Mouse (Mus musculus) forebrain, postnatal 0 days (tissue): Measurements from ENCODE around the gene Fam227a. TPM values are rescaled to one million over a fixed set of nuclear protein-coding genes. Genes with fewer than 3 reads are reported as not detected.

Source experiments
- ATAC-seq: fragments of 200-750 bp; cut with Nextera tagmentation; 2 replicates; pipeline ENCODE4 v1.8.0; 2017; ENCODE audit warnings: mild to moderate bottlenecking, moderate library complexity
- DNase-seq: peaks from one replicate; pipeline ENCODE4 v3.0.0-alpha.2; 2015
- H3K27ac ChIP-seq: fragments of 300-500 bp; sonication (generic); 2 replicates; pipeline ENCODE4 v1.5.1; 2014; ENCODE audit warnings: low read depth, mild to moderate bottlenecking, antibody characterized with exemption, low read length, moderate library complexity, mixed read lengths
- H3K27me3 ChIP-seq: fragments of 300-500 bp; sonication (generic); 2 replicates; pipeline ENCODE4 v1.6.1; 2014; ENCODE audit warnings: mild to moderate bottlenecking, low read length, mixed read lengths; ENCODE audit not compliant: insufficient read depth
- H3K36me3 ChIP-seq: fragments of 300-500 bp; sonication (generic); 2 replicates; pipeline ENCODE4 v1.6.1; 2014; ENCODE audit warnings: mild to moderate bottlenecking, moderate library complexity; ENCODE audit not compliant: insufficient read depth
- H3K4me1 ChIP-seq: fragments of 300-500 bp; sonication (generic); 2 replicates; pipeline ENCODE4 v1.6.1; 2014; ENCODE audit warnings: antibody characterized with exemption; ENCODE audit not compliant: insufficient read depth
- H3K4me2 ChIP-seq: fragments of 300-500 bp; sonication (generic); 2 replicates; pipeline ENCODE4 v1.6.1; 2014; ENCODE audit warnings: low read depth, mild to moderate bottlenecking, moderate library complexity
- H3K4me3 ChIP-seq: fragments of 300-500 bp; sonication (generic); 2 replicates; pipeline ENCODE4 v1.5.1; 2014; ENCODE audit warnings: low read depth, low read length, mixed read lengths
- H3K9ac ChIP-seq: fragments of 300-500 bp; sonication (generic); 2 replicates; pipeline ENCODE4 v1.6.1; 2014; ENCODE audit warnings: mild to moderate bottlenecking
- H3K9me3 ChIP-seq: fragments of 300-500 bp; sonication (generic); 2 replicates; pipeline ENCODE4 v1.6.1; 2016; ENCODE audit warnings: low read length
- CTCF ChIP-seq: sonication (generic); IDR thresholded peaks from 2 replicates; pipeline ENCODE4 v1.5.1; 2016; ENCODE audit warnings: antibody characterized with exemption, control low read depth, low read depth
- WGBS: fragments of 180-500 bp; shearing (Covaris S2); extraction: QIAGEN DNeasy Blood & Tissue Kit; methylation state at CpG from one replicate; pipeline ENCODE4 v1.1.7; 2014; 5-methylcytosine and 5-hydroxymethylcytosine counted together
- polyA plus RNA-seq: library from polyadenylated mRNA; unstranded; fragments of >200 nt; fragmentation: Nextera tagmentation; extraction: Ambion mirVana; gene quantifications from 2 replicates; pipeline ENCODE4 v1.2.1, GENCODE M21; 2015
- total RNA-seq: library from RNA; depleted of rRNA; stranded (reverse); fragments of >200 nt; gene quantifications from 2 replicates; pipeline ENCODE4 v1.2.3, GENCODE M21; 2014

Gene Fam227a
- total and polyA plus RNA-seq, 2 experiments from 2014 or later: 1.9 to 25.7 TPM

GRCm38 (mm10) chr15:79670249-79670971 is 11.7 kb upstream of the Fam227a start, which contains the start of gene Tomm22:
Tomm22 (plus strand) TSS chr15:79670861.
- Histone ChIP-seq H3K9ac (peak within 1 kb of the TSS; percentile 72), H3K9me3 (no peaks in the 10 kb centered on the region), H3K4me1 (no peaks in the 10 kb centered on the region; the same call in 1 of the 2 replicates), H3K27me3 (no peaks in the 10 kb centered on the region), H3K4me3 (peak within 1 kb of the TSS; percentile 69), H3K36me3 (peaks cover 50% of the 10 kb centered on the region), H3K4me2 (peak within 1 kb of the TSS; percentile 91), H3K27ac (peak within 1 kb of the TSS; percentile 24; the same call in 1 of the 2 replicates)
- 17% methylated on average over 33 of the region's 33 CpGs for WGBS
- TF ChIP-seq CTCF: peak; percentile 72
- DNase-seq (peak; percentile 95), ATAC-seq (peak; percentile 98)

GRCm38 (mm10) chr15:79669195-79669594 is 10.4 kb upstream of the Fam227a start:
- Histone ChIP-seq H3K9me3 (no peaks in the 10 kb centered on the region), H3K9ac (no peak overlapping the region), H3K4me3 (no peak overlapping the region), H3K27me3 (no peaks in the 10 kb centered on the region), H3K36me3 (peaks cover 38% of the 10 kb centered on the region), H3K4me2 (no peak overlapping the region), H3K4me1 (no peaks in the 10 kb centered on the region; the same call in 1 of the 2 replicates), H3K27ac (no peak overlapping the region)
- 71% methylated on average over 10 of the region's 10 CpGs for WGBS
- no peak for DNase-seq
- peak; percentile 25 for TF ChIP-seq CTCF
- no peak for ATAC-seq

GRCm38 (mm10) chr15:79664666-79665065 is 5.9 kb upstream of the Fam227a start:
- Histone ChIP-seq H3K4me2 (no peak overlapping the region), H3K27ac (no peak overlapping the region), H3K9ac (no peak overlapping the region), H3K9me3 (no peaks in the 10 kb centered on the region), H3K27me3 (no peaks in the 10 kb centered on the region), H3K4me1 (peaks cover 2% of the 10 kb centered on the region; the same call in 1 of the 2 replicates), H3K4me3 (no peak overlapping the region), H3K36me3 (peaks cover 38% of the 10 kb centered on the region)
- ATAC-seq (no peak), DNase-seq (no peak)
- TF ChIP-seq CTCF: no peak
- WGBS: 95% methylated on average over 8 of the region's 8 CpGs

GRCm38 (mm10) chr15:79661852-79662251 is 3.1 kb upstream of the Fam227a start:
- H3K9me3 ChIP-seq: no peaks in the 10 kb centered on the region
- peak; percentile 57 for TF ChIP-seq CTCF
- no peak overlapping the region for H3K9ac ChIP-seq
- ATAC-seq (no peak), DNase-seq (no peak)
- no peak overlapping the region for H3K4me3 ChIP-seq
- H3K27ac ChIP-seq: no peak overlapping the region
- 73% methylated on average over 4 of the region's 4 CpGs for WGBS
- peaks cover 25% of the 10 kb centered on the region for H3K36me3 ChIP-seq
- H3K4me1 ChIP-seq: peaks cover 4% of the 10 kb centered on the region; the same call in 1 of the 2 replicates
- no peak overlapping the region for H3K4me2 ChIP-seq
- no peaks in the 10 kb centered on the region for H3K27me3 ChIP-seq

GRCm38 (mm10) chr15:79657837-79658530 is 772 bp downstream of the Fam227a start:
- H3K36me3 ChIP-seq: peaks cover 9% of the 10 kb centered on the region
- H3K4me3 ChIP-seq: peak overlapping the region; percentile 88
- peak overlapping the region; percentile 99 for H3K27ac ChIP-seq
- H3K9me3 ChIP-seq: no peaks in the 10 kb centered on the region
- ATAC-seq: peak; percentile 23
- peak; percentile 65 for TF ChIP-seq CTCF
- H3K4me2 ChIP-seq: peak overlapping the region; percentile 83
- DNase-seq: peak; percentile 90
- 3% methylated on average over 16 of the region's 16 CpGs for WGBS
- no peaks in the 10 kb centered on the region for H3K27me3 ChIP-seq
- H3K9ac ChIP-seq: peak overlapping the region; percentile 88
- H3K4me1 ChIP-seq: peaks cover 4% of the 10 kb centered on the region; the same call in 1 of the 2 replicates

- Histone ChIP-seq H3K4me3 (no peak overlapping the region), H3K9me3 (no peaks in the 10 kb centered on the region), H3K27ac (no peak overlapping the region), H3K4me1 (peaks cover 4% of the 10 kb centered on the region; the same call in 1 of the 2 replicates), H3K36me3 (no peaks in the 10 kb centered on the region), H3K27me3 (no peaks in the 10 kb centered on the region), H3K9ac (no peak overlapping the region), H3K4me2 (no peak overlapping the region)
- TF ChIP-seq CTCF: no peak
- DNase-seq (no peak), ATAC-seq (no peak)
- WGBS: 88% methylated on average over 14 of the region's 14 CpGs
Measured at GRCm38 (mm10) chr15:79656451-79656850, 2.3 kb downstream of the Fam227a start.

GRCm38 (mm10) chr15:79651481-79651880 is 7.3 kb downstream of the Fam227a start:
- Histone ChIP-seq H3K4me3 (no peak overlapping the region), H3K9me3 (no peaks in the 10 kb centered on the region), H3K4me2 (no peak overlapping the region), H3K4me1 (no peaks in the 10 kb centered on the region), H3K36me3 (peaks cover 17% of the 10 kb centered on the region), H3K9ac (no peak overlapping the region), H3K27me3 (no peaks in the 10 kb centered on the region), H3K27ac (no peak overlapping the region)
- TF ChIP-seq CTCF: peak; percentile 51
- ATAC-seq (no peak), DNase-seq (peak; percentile 21)
- WGBS: 78% methylated on average over 4 of the region's 4 CpGs
